Mouse (Mus musculus) frontal cortex, postnatal 14 days (tissue): ENCODE data around the gene Gm12355.

Experiments
- DNase-seq, 2 experiments: peaks; one replicate each; pipeline ENCODE4 v3.0.0; 2022; ENCODE audit warnings: low spot score in 2 of 2

The Gm12355 gene

GRCm38 (mm10) chr11:98603953-98604352, 21.5 kb downstream of the Gm12355 start:
- DNase-seq = no peak

- no peak for DNase-seq
Measured at GRCm38 (mm10) chr11:98602090-98602690, 23.3 kb downstream of the Gm12355 start.

GRCm38 (mm10) chr11:98599291-98599690, 26.2 kb downstream of the Gm12355 start:
- no peak for DNase-seq

GRCm38 (mm10) chr11:98598851-98599290, 26.6 kb downstream of the Gm12355 start:
- no peak for DNase-seq

GRCm38 (mm10) chr11:98597991-98598390, 27.5 kb downstream of the Gm12355 start, which contains the start of gene Lrrc3c:
Gene Lrrc3c, plus strand, starts transcription at chr11:98598291.
- no peak for DNase-seq

- no peak for DNase-seq
Measured at GRCm38 (mm10) chr11:98597363-98597762, 28.1 kb downstream of the Gm12355 start.

- DNase-seq = no peak
Measured at GRCm38 (mm10) chr11:98595955-98596354, 29.5 kb downstream of the Gm12355 start.

- DNase-seq = no peak
Measured at GRCm38 (mm10) chr11:98595473-98595872, 30.0 kb downstream of the Gm12355 start.

GRCm38 (mm10) chr11:98595021-98595420, 30.4 kb downstream of the Gm12355 start:
- no peak for DNase-seq

GRCm38 (mm10) chr11:98590548-98591445, 34.7 kb downstream of the Gm12355 start:
- DNase-seq = no peak

GRCm38 (mm10) chr11:98589306-98589705, 36.2 kb downstream of the Gm12355 start:
- no peak for DNase-seq

- no peak for DNase-seq
Measured at GRCm38 (mm10) chr11:98588833-98589281, 36.6 kb downstream of the Gm12355 start.

GRCm38 (mm10) chr11:98587684-98588546, 37.5 kb downstream of the Gm12355 start:
- peak; percentile 31 to 41 for DNase-seq

GRCm38 (mm10) chr11:98586892-98587563, 38.4 kb downstream of the Gm12355 start, which contains the start of gene Ormdl3:
Gene Ormdl3, minus strand, starts transcription at chr11:98587368.
- DNase-seq = peak; percentile 94 to 99

- DNase-seq = peak in 1 of 2 experiments; percentile 33
Measured at GRCm38 (mm10) chr11:98586087-98586891, 39.2 kb downstream of the Gm12355 start.

- no peak for DNase-seq
Measured at GRCm38 (mm10) chr11:98584629-98585177, 40.8 kb downstream of the Gm12355 start.

- no peak for DNase-seq
Measured at GRCm38 (mm10) chr11:98584146-98584545, 41.3 kb downstream of the Gm12355 start.

GRCm38 (mm10) chr11:98583571-98583970, 41.9 kb downstream of the Gm12355 start:
- DNase-seq = no peak

GRCm38 (mm10) chr11:98583265-98583552, 42.3 kb downstream of the Gm12355 start:
- DNase-seq = no peak
